Mouse (Mus musculus) retina, adult 2 months (tissue): ENCODE data around the gene Foxp1.

Experiments
- DNase-seq: peaks from one replicate; pipeline ENCODE4 v3.0.0-alpha.2; 2012; ENCODE audit warnings: low read depth, low spot score

Foxp1 gene

DNA sequence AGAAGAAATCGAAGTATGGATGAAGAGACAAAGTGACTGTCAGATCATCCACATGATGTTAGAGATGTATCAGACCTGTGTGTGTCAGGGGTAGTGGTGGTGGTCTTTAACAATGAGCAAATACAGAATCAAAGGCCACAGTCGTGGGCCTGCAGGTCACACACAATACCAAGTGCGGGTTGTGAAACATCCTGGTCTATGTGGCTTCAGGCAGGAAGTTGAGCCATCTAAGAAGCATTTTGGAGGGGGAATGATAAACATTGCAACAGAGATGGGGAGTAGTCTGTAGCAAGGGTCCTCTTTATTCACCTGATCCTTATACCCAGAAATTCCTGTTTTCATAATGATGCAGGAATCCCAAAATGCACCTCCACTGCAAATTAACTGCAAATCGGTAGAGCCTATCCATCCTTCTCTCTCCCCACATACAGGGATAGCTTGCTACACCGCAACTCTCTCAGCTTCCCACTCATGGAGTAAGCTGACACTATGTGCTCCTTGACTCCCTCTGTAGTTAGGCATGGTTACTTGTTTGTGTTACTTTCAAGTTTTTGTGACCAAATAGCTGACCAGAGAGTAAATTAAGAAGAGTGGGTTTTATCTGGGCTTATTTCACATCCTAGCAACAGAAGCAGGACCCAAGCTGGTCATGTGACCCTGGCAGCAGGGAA is 310.7 kb downstream of the Foxp1 start:
- DNase-seq: no peak

DNA sequence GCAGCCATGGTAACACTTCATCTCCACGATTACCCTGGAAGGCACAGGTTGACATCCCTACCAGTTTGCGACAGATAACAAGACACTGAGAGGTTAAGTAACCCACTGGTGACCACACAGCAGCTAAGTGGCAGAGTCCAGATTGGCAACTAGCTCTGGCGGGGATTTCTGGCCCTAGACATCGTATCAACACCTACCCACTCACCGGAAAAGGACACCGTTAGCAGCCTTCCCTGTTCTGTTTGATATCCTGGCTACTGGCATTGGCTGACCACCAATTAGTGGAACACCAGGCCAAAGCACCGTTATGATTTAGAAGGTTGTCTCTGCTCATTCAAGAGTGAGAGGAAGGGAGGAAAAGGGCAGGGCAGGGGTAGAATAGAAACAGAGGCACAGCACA is 312.4 kb downstream of the Foxp1 start:
- no peak for DNase-seq

DNA sequence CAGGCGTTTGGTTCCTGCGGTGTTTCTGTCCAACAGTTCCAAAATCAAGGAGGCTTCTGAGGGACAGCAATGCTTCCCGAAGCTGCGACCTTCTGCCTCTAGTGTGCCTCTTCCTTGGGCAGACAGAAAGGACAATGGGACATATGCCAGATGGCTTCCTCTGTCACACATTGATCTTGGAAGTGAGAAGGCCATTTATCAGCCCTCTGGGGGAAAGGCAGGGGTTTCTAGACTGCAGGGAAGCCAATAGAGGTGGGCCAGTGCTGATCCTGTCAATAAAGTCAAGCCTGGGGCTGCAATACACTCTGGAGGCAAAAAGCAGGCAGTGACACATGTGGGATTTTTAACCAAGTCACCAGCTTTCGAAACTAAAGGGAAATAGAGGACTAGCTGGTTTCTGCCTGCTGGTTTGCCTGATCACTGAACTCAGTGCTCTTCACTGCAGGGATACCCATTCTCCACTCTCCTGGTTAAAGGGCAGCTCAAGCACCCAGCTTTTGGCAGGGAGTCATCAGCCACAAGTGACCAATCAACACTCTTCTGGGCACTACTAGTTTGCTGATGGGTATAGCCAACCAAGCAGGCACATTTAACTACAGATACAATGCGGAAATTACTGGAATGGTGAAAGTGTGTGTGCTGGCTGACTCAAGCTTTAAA is 315.2 kb downstream of the Foxp1 start:
- DNase-seq: no peak

DNA sequence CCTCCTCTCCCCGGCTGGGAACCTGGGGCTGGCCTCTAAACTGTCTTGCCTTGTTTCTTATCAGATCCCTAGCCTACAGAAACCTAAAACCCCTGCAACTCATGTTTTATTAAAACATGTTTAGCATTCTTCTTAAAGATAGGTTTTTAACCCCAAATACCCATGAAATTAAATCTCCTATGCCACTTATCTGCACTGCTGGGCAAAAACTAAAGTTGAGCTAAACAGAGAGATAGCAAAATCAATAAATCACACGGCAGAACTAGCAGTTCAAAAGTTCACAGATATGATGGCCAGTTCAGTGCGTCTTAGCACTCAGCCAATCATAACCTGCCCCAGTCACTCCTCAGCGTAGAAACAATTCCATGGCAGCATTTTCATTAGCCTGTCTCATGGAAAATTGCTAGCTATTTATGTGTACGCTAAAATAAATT is 316.1 kb downstream of the Foxp1 start:
- no peak for DNase-seq

DNA sequence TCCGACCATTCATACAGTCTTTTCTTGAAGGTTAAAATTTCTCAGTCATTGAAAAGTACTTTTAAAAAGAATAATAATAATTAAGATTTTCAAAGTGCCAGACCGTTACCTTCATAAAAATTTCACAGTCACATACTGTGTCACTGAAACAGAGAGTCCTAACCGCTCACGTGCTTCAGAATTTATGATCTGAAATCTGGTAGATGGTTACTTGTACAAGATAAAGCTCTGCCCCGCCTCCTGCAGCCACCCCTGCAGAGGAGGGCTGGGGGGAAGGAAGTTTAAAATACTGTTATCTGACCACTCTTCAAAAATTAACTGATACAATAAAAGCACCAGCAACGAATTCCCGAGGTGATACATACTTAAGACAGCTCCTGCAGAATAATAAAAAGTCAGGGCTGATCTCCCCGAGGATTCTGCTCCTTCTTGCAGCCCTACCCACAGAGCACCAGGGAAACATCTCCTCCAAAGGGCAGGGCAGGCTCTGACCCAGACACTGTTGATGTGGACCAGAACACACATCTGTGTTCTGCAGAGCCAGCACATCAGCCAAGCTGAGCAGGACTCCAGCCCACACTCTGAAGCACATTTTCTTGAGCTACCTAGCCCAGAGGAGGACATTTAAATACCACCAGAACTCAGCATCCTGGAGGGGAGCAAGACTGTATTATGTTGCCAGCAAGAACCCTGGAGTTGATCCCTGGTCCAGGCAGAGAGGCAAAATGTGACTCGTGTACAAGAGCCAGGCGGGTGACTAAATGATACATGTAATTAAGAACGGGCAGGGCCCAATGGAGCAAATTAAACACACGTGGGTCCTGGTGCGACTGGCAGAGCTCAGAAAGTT is 316.7 kb downstream of the Foxp1 start:
- DNase-seq: no peak

DNA sequence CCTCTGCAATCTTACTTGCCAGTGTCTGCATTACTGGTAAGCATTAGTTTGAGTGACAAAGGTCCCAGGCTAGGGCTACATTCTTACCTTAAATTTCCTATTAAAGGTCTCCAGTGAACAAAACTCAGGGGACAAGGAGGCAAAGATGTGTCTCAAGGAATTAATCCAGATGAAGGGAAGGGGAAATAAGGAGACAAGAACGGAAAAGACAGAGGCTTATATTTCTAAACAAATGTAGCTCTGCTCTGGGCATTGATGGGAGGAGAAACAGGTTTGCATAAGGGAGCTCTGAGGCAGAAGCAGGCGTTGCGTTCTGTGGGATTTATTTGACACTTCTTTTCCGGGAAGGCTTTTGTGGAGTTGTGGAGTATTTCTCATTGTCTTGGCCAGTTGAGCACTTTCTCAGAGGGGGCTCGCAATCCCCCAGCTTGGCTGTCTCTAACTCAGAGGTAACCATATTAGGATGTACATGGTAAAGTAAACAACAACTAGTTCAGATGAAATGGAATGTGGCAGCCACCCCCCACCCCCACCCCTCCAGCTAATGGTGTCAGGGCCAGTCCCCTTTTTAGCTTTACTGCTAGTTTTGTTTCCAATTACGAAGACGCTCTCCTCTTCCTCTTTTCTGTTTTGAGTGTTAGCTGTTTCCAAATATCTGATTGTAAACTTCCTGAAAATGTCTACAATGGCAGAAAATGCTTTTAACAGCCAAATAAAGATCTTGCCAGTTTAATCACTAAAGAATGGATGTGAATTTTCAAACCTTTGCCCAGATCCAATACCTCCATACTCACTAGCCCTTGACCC is 317.5 kb downstream of the Foxp1 start:
- no peak for DNase-seq

DNA sequence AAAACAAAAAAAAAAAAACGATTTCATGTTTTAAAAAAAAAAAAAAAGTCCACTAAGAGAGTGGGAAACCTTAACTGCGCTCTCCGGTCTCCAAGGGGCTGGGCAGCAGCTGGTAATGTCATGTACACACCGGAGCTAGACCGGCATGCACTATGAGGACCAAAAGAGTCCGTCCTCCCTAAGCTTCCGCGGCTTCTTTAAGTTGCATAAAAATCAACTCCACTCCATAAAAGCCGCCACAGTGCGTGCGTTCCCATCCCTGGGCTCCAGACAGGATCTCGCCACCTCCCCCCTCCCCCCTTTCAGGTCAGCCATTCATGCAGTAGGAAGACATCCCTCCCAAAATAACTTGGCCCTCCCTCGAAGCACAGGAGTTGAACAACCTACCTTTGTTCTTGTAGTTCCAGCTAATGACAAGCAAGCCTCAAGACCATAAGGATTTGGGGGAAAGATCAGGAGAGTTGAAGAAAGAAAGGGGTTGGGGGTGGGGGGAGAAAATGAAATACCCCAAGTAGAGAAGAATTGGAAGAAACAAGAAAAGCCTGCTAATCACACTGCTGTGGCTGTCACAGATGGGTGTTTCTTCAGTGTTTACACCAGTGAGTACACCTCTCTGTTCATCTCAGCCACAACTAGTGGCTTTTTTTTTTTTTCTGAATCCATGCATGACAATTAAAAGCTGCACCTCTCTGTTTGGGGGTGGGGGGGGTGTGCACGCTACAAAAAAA is 318.3 kb downstream of the Foxp1 start:
- no peak for DNase-seq

DNA sequence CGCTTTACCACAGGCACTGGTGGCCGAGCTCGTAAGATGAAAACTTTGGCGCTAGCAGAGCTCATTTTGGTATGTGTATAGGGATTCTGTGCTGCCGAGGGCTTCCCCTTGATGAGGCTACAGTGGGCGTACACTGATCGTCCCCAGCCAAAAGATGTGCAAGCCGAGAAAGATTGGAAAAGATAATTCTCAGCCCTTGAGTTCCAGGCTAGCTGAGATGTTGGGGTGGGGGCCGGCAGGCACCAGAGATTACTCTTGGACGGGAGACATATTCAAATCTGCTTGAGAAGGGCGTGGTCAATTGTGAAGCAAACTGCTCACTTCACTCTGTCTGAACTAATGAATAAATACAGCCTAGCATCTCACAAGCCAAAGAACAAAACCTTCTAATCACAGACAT is 319.3 kb downstream of the Foxp1 start:
- no peak for DNase-seq

DNA sequence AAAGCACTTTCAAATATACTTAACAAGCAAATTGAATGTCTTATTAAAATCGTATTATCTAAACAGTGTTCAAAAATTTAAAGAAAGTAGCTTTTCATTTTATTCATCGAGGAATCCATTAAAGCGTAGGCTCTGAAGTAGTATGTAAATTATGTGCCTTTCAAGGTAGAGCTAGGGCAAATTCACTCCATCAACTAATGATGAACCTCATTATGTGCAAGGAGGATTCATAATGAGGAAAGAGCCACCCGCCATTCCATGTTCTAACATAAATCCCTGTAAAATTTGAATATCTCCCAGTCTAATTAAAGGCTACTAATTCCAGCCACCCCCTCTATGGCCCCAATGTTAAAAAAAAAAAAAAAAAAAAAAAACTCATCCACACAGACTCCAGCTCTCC is 319.7 kb downstream of the Foxp1 start:
- DNase-seq: no peak

DNA sequence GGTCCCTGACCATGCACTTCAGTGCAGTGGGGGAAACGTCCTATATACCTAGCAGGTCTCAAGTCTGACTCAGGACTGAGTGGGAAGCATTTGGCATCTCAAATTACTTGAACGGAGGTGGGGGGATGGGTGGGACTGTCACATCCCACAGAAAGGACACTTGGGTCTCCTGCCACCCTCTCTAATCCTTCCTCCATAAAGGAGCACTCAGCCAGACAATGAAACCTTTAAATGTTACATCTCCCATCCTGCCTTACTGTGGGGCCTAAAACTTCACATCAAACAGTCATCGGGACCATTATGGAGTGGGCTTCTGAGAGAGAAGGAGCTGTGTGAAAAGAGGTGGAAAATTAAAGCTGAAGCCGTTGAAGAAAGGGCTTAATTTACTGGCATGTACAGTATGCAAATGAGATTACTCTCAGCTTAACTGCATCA is 321.2 kb downstream of the Foxp1 start:
- DNase-seq: no peak

DNA sequence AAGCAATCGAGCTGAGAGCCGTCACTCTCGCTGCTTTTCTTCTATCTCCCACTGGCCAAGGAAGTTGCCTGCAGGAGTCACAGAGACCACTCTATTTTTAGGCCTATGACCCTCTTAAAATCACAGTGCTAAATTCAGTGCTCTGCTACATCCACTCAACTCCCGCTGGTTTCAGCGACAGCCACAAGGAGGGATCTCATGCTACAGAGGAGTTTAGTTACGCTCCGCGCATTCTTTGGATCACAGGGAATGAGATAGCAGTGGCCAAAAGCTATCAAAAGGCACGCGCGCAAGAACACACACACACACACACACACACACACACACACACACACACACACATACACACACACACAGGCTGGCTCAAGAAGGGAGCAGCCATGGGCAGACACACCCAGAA is 321.9 kb downstream of the Foxp1 start:
- DNase-seq: no peak

DNA sequence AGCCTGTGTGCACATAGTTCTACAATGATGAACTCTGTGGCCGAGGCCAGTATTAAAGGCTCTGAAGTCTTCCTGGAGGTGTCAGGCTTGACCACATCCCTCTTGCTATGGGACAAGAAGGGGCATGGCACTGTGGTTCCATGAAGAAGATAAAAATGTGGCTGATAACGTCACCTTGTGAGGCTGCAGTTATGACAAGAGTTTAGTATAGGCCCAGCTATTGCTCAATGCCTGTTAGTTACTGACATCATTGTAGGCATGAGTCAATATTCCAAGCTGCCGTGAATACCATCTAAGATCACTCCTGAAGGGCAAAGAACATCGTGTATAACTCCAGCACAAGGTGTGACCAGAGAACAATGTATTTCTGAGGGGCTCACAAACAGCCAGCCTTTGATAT is 323.2 kb downstream of the Foxp1 start:
- no peak for DNase-seq

DNA sequence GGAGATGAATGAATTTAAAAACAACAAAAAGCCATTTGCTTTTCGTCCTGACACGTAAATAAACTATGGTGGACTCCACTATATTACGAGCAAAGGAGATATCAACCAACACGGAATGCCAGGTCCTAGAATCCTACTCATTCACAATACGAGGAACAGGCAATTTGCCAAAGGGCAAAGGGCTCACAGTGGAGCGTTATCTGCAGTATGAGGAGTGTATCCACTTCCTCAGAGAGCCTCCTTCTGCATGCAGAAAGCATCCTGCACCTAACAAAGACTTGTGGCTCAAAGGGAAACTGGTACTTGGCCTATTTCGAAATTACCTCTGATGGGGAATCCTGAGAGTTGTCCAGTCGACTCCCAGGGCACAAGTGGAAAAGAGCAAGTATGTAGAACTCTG is 328.8 kb downstream of the Foxp1 start:
- DNase-seq: no peak

DNA sequence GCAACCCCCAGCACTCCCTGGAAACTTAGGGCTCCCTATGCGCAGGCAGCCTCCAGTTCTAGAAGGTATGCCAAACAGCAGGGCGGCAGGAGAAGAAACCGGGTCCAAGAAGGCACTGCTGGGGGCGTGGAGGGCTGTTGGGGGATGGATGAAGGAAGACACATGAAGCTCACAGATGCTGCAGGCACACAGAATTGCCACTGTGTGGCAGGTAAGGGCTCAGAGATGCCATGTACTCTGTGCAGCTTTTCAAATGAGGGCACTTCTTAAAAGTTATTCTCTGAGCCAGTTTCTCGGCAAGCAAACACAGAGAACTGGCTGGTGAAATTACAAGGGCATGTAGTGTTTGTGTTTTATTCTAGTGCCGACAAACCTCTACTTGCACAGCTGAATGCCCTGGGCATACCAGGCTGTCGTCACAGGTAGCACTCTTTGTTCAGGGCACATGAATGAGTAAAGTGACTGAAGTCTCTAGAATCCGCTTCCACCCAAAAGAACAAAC is 330.8 kb downstream of the Foxp1 start:
- no peak for DNase-seq

DNA sequence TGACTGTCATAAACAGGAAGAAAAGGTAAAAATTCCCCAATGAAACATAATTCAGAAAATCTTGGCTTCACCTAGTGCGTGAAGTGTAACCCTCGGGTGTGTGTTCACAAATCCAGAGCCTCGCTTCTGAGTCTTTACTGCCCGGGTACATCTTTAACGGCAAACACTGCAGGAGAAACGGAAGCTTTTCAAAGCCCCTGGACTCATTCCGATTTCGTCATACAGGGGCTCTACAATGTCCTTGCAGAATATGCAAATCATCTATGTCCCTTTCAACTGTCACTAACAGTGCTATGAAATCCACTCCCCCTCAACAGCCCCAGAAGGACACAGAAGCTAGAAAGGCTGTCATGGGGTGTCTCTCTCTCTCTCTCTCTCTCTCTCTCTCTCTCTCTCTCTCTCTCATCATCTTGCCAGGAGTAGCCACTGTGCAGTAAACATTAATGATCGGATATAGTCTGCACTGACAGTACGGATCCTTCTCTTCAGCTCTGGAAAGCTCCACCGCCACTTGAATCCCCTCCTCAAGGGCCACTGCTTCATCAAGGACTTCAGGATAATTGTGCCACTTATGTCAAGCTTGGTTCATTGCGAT is 331.4 kb downstream of the Foxp1 start:
- no peak for DNase-seq

DNA sequence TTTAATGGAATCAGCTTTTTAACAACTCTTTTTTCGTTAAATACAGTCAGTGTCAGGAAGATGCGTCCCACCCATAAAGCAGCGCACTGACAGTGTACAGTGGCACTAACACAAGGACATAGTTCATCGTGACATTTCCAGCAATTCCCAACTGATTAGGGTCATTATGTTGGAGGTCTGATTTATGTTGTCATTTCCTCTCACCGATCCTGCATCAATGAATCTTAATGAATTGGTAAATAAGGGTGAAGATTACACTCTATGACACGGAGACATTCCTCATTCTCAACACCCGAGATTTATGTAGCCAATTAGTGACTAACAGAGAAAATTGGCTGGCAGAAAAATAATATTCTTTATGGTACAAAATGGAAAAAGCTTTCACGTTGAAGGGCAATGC is 332.6 kb downstream of the Foxp1 start:
- DNase-seq: no peak

DNA sequence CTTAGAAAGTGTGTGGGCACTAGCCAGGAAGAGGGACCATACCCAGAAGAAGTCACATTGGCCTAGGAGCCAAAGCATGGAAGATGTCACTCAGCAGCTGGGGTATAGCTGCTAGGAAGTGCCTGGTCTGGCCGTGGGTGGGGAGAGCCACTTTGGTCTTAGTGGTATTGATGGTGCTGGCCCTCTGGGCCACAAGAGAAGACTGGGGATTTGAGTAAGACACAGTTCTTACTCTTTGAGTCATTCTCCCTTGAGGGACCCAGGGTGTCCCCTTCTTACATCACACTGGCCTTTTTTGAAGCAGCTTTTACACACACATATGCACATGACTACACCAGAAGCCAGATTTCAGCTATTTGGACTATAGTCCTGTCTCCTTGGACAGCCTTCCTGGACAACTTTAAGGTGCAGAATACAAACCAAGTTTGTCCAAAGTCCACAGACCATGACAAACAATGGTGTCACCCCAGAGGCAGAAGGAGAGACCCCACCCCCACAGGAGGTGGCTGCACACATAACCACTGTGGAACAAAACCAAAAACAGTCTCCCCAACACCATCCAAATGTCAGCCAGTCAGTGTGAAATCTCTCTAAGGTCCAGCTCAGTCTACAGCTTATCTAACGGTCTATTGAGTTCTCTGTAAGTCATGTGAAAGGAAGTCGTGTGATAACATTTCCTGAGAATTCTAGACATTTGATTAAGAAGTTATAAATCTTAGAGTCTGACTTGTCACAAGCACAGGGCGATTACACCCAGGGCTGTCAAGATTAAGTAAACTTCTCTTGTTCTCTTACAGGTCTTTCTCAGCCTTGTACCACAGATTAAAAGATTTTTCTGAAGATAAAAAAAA is 333.9 kb downstream of the Foxp1 start:
- no peak for DNase-seq

DNA sequence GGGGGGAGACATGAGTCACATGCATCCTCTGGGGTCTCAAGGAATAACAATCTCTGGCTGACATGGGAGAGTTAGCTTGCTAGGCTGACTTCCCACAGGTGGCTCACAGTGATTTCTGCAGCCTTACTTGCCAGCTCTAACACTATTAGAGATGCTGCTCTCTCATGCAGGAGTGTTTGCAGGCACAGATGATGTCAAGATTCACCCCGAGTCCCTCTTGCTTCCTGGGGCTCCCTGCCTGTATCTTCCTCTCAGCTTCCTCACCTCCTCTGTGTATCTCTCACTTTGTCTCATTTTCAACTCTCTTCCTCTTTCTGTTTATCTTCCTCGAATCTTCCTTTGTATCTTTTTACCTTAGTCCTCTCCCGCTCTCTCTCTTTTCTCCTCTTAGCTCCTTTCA is 334.6 kb downstream of the Foxp1 start:
- no peak for DNase-seq

DNA sequence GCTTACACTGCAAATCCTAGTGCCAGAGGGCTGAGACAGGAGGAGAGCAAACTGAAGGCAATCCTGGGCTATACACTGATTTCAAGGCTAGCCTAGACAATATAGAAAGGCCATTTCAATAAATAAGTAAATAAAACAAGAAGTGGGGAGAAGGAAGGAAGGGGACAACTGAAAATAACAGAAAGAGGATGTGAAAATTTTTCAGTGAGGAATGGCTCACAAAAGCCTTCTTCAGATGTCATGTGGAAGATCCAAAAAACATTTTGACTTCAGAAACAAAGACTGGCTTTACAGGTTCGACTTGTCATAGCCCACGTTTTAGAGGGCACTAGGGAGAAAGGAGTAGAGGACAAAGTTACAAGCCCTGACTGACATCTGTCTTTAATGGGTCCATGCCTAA is 335.1 kb downstream of the Foxp1 start:
- DNase-seq: no peak

DNA sequence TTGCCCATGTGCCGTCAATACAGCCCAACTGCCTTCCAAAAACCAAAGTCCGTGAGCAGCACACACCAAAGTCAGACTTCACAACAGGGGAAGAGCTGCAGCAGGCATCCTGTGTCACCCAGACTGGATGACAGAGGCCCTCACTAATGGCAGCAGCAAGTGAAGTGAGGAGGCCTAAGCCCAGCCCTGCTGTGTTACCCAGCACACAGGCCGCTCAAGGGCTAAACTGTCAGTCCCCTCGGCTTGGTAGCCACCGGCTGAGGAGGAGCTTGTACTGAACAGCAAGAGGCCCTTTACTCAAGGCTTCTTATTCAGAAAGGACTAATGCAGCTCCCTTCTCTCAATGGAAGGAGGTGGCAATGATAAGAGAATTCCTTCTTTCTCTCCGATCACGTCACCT is 336.0 kb downstream of the Foxp1 start:
- DNase-seq: no peak
